Mouse (Mus musculus): Measurements from ENCODE around the gene Kpnb1.
"Not testable (repeated sequence)": the region's sequence is repeated elsewhere in the genome, so short reads cannot be mapped to it uniquely, and the experiment has no call there.

Kpnb1 gene

GRCm38 (mm10) chr11:97187764-97188642 lies at the start of gene Kpnb1:
Gene Kpnb1 (minus strand): TSS chr11:97187881.
- peak; percentile 93 to 98 for DNase-seq (ENCODE audit: low spot score in 2 of 2)

GRCm38 (mm10) chr11:97232436-97232835 lies 44.8 kb upstream of the Kpnb1 start:
- no peak for DNase-seq (ENCODE audit: low spot score in 2 of 2)

- DNase-seq (ENCODE audit: low spot score in 2 of 2) = no peak
These were observed 41.7 kb upstream of the Kpnb1 start for GRCm38 (mm10) chr11:97229396-97229795.

- no peak for DNase-seq (ENCODE audit: low spot score in 2 of 2)
These were observed 41.3 kb upstream of the Kpnb1 start for GRCm38 (mm10) chr11:97228985-97229384.

- DNase-seq (ENCODE audit: low spot score in 2 of 2) = no peak
These were observed 38.5 kb upstream of the Kpnb1 start for GRCm38 (mm10) chr11:97226131-97226530.

GRCm38 (mm10) chr11:97223485-97223884 lies 35.8 kb upstream of the Kpnb1 start:
- no peak for DNase-seq (ENCODE audit: low spot score in 2 of 2)

GRCm38 (mm10) chr11:97221611-97222010 lies 33.9 kb upstream of the Kpnb1 start:
- no peak for DNase-seq (ENCODE audit: low spot score in 2 of 2)

GRCm38 (mm10) chr11:97220211-97220610 lies 32.5 kb upstream of the Kpnb1 start:
- DNase-seq (ENCODE audit: low spot score in 2 of 2) = no peak

- DNase-seq (ENCODE audit: low spot score in 2 of 2) = no peak
These were observed 26.7 kb upstream of the Kpnb1 start for GRCm38 (mm10) chr11:97214411-97214810.

- no peak for DNase-seq (ENCODE audit: low spot score in 2 of 2)
These were observed 23.2 kb upstream of the Kpnb1 start for GRCm38 (mm10) chr11:97210728-97211400.

GRCm38 (mm10) chr11:97207011-97207422 lies 19.3 kb upstream of the Kpnb1 start:
- no peak for DNase-seq (ENCODE audit: low spot score in 2 of 2)

- DNase-seq (ENCODE audit: low spot score in 2 of 2) = no peak
These were observed 11.8 kb upstream of the Kpnb1 start for GRCm38 (mm10) chr11:97199519-97199918.

- peak; percentile 66 to 81 for DNase-seq (ENCODE audit: low spot score in 2 of 2)
These were observed 10.9 kb upstream of the Kpnb1 start for GRCm38 (mm10) chr11:97198601-97199000.

- no peak for DNase-seq (ENCODE audit: low spot score in 2 of 2)
These were observed 9.3 kb upstream of the Kpnb1 start for GRCm38 (mm10) chr11:97197021-97197420.

GRCm38 (mm10) chr11:97196541-97196940 lies 8.9 kb upstream of the Kpnb1 start:
- no peak for DNase-seq (ENCODE audit: low spot score in 2 of 2)

- no peak for DNase-seq (ENCODE audit: low spot score in 2 of 2)
These were observed 4.9 kb upstream of the Kpnb1 start for GRCm38 (mm10) chr11:97192621-97192951.

GRCm38 (mm10) chr11:97191915-97192620 lies 4.4 kb upstream of the Kpnb1 start:
- DNase-seq (ENCODE audit: low spot score in 2 of 2) = no peak

- DNase-seq (ENCODE audit: low spot score in 2 of 2) = no peak
These were observed 3.3 kb upstream of the Kpnb1 start for GRCm38 (mm10) chr11:97190992-97191391.

GRCm38 (mm10) chr11:97189645-97190044 lies 2.0 kb upstream of the Kpnb1 start:
- DNase-seq (ENCODE audit: low spot score in 2 of 2) = not testable (repeated sequence)

- no peak for DNase-seq (ENCODE audit: low spot score in 2 of 2)
These were observed 1.6 kb upstream of the Kpnb1 start for GRCm38 (mm10) chr11:97189231-97189630.

GRCm38 (mm10) chr11:97188643-97188955 lies 918 bp upstream of the Kpnb1 start:
- DNase-seq (ENCODE audit: low spot score in 2 of 2) = no peak

GRCm38 (mm10) chr11:97186947-97187763 lies 526 bp downstream of the Kpnb1 start:
- DNase-seq (ENCODE audit: low spot score in 2 of 2) = peak; percentile 97 to 98

All from spleen, postnatal 10 days (tissue).